Comparison of ENCODE assay signal across 30 mouse cellular contexts in genomic region chr4:45766774-45767173, GRCm38 (mm10). TPM values are rescaled to one million over a fixed set of nuclear protein-coding genes. Genes with fewer than 3 reads are reported as not detected.
DNase-seq lines count a peak whose midpoint lies in the region; ATAC-seq and TF ChIP-seq lines count a peak whose summit lies in the region.
"Had no signal": no experiment of that assay in that cellular context is flagged by ENCODE, and none has a peak within 500 bp of the region (broad histone marks: within the 10 kb centered on the region; RNA-seq: fewer than 3 reads in every experiment).

No protein-coding gene starts in this region.

- H3K36me3 ChIP-seq in heart, embryonic 13.5 days: no peaks in the 10 kb centered on the region
- no peaks in the 10 kb centered on the region for H3K36me3 ChIP-seq in kidney, postnatal 0 days (ENCODE audit: insufficient read depth, low read length)
- H3K36me3 ChIP-seq in midbrain, postnatal 0 days (ENCODE audit: insufficient read depth, low read length): no peaks in the 10 kb centered on the region
- H3K36me3 ChIP-seq in midbrain, embryonic 15.5 days (replicated peaks): no peaks in the 10 kb centered on the region
- H3K36me3 ChIP-seq: heart, embryonic 15.5 days; hindbrain, embryonic 10.5 days; limb, embryonic 10.5 days; midbrain, embryonic 12.5 days had no signal

- peaks cover 94% of the 10 kb centered on the region for H3K4me1 ChIP-seq in heart, embryonic 13.5 days
- H3K4me1 ChIP-seq in kidney, postnatal 0 days (replicated peaks; ENCODE audit: insufficient read depth, low read length): no peaks in the 10 kb centered on the region
- peaks cover 26% of the 10 kb centered on the region for H3K4me1 ChIP-seq in midbrain, postnatal 0 days (ENCODE audit: insufficient read depth, low read length)
- H3K4me1 ChIP-seq in midbrain, embryonic 15.5 days: peaks cover 75% of the 10 kb centered on the region

- no peak overlapping the region for H3K9ac ChIP-seq in heart, embryonic 13.5 days
- no peak overlapping the region for H3K9ac ChIP-seq in kidney, postnatal 0 days (ENCODE audit: low read depth, low read length)
- no peak overlapping the region for H3K9ac ChIP-seq in midbrain, postnatal 0 days (replicated peaks; ENCODE audit: low read length, poor library complexity, severe bottlenecking)
- H3K9ac ChIP-seq in midbrain, embryonic 15.5 days: no peak overlapping the region
- H3K9ac ChIP-seq: forebrain, embryonic 13.5 days; heart, embryonic 15.5 days had no signal

- TF ChIP-seq CTCF in kidney, postnatal 0 days (IDR thresholded peaks at IDR 0.05; ENCODE audit: low read depth): peak; percentile 37; the same call in 1 of the 2 replicates
- TF ChIP-seq CTCF in midbrain, postnatal 0 days (IDR thresholded peaks at IDR 0.05): peak; percentile 60

- WGBS in heart, embryonic 13.5 days: 43% methylated on average over 7 of the region's 7 CpGs
- 86% methylated on average over 7 of the region's 7 CpGs for WGBS in kidney, postnatal 0 days
- WGBS in midbrain, postnatal 0 days: 80% methylated on average over 7 of the region's 7 CpGs
- WGBS in midbrain, embryonic 15.5 days: 76% methylated on average over 7 of the region's 7 CpGs

- H3K9me3 ChIP-seq in heart, embryonic 13.5 days: no peaks in the 10 kb centered on the region
- H3K9me3 ChIP-seq in kidney, postnatal 0 days (replicated peaks; ENCODE audit: low read length): no peaks in the 10 kb centered on the region
- no peaks in the 10 kb centered on the region for H3K9me3 ChIP-seq in midbrain, postnatal 0 days (ENCODE audit: low read length)
- H3K9me3 ChIP-seq in midbrain, embryonic 15.5 days: no peaks in the 10 kb centered on the region
- H3K9me3 ChIP-seq: forebrain, embryonic 13.5 days; heart, embryonic 15.5 days; hindbrain, embryonic 10.5 days; limb, embryonic 10.5 days; midbrain, embryonic 12.5 days had no signal

- no peak overlapping the region for H3K4me3 ChIP-seq in heart, embryonic 13.5 days
- H3K4me3 ChIP-seq in kidney, postnatal 0 days (replicated peaks; ENCODE audit: low read depth, low read length): no peak overlapping the region
- H3K4me3 ChIP-seq in midbrain, postnatal 0 days (ENCODE audit: low read depth, low read length): no peak overlapping the region
- no peak overlapping the region for H3K4me3 ChIP-seq in midbrain, embryonic 15.5 days
- H3K4me3 ChIP-seq: forebrain, embryonic 13.5 days; heart, embryonic 15.5 days; layer of hippocampus, adult 2 months; midbrain, embryonic 12.5 days had no signal

- intact Hi-C loops in heart, postnatal 25 days (cut with DNase I): loop anchor here (5.0 kb wide), 1 partner anchor 219 kb away; no protein-coding TSS in a partner anchor

- H3K27ac ChIP-seq in heart, embryonic 13.5 days (replicated peaks): 0 out of 2 replicates have a peak overlapping the region, but pooled peaks have one; percentile 51
- no peak overlapping the region for H3K27ac ChIP-seq in kidney, postnatal 0 days
- no peak overlapping the region for H3K27ac ChIP-seq in midbrain, postnatal 0 days (ENCODE audit: low read depth, low read length)
- H3K27ac ChIP-seq in midbrain, embryonic 15.5 days: no peak overlapping the region
- H3K27ac ChIP-seq: hindbrain, embryonic 10.5 days; layer of hippocampus, adult 2 months had no signal

- ATAC-seq in heart, embryonic 13.5 days (ENCODE audit: extremely low read depth, insufficient number of reproducible peaks, low FRiP score, low TSS enrichment): no peak
- no peak for ATAC-seq in kidney, postnatal 0 days (replicated peaks; ENCODE audit: low FRiP score, low read depth)
- no peak for ATAC-seq in midbrain, postnatal 0 days (ENCODE audit: low FRiP score)
- ATAC-seq in midbrain, embryonic 15.5 days (replicated peaks): no peak
- ATAC-seq: activated CD4-positive, CD25-positive, alpha-beta regulatory T cell, adult 4 months had no signal

- H3K27me3 ChIP-seq in heart, embryonic 13.5 days (replicated peaks): peaks cover 42% of the 10 kb centered on the region
- H3K27me3 ChIP-seq in kidney, postnatal 0 days (ENCODE audit: insufficient read depth, low read length): no peaks in the 10 kb centered on the region
- H3K27me3 ChIP-seq in midbrain, postnatal 0 days (ENCODE audit: insufficient read depth, low read length): 0 out of 2 replicates have a peak, but pooled peaks cover 5% of the 10 kb centered on the region
- no peaks in the 10 kb centered on the region for H3K27me3 ChIP-seq in midbrain, embryonic 15.5 days (replicated peaks)
- H3K27me3 ChIP-seq: forebrain, embryonic 13.5 days had no signal

- no peak overlapping the region for H3K4me2 ChIP-seq in heart, embryonic 13.5 days
- no peak overlapping the region for H3K4me2 ChIP-seq in kidney, postnatal 0 days (ENCODE audit: low read length)
- no peak overlapping the region for H3K4me2 ChIP-seq in midbrain, postnatal 0 days (ENCODE audit: low read depth, low read length, poor library complexity, severe bottlenecking)
- H3K4me2 ChIP-seq in midbrain, embryonic 15.5 days: no peak overlapping the region
- H3K4me2 ChIP-seq: heart, embryonic 15.5 days had no signal

- DNase-seq in heart, postnatal 25 days (ENCODE audit: low spot score): no peak
- DNase-seq in kidney, postnatal 0 days (ENCODE audit: low spot score): no peak
- no peak for DNase-seq in kidney, postnatal 4 days
- DNase-seq in midbrain, postnatal 0 days (ENCODE audit: low spot score): no peak
- no peak for DNase-seq in testis, postnatal 14 days (ENCODE audit: low spot score)
- DNase-seq: adrenal gland, adult 8-10 months; B cell, adult 2 months; cerebellum, adult 18-20 months; cerebellum, postnatal 14 days; gastrocnemius, postnatal 10 days; kidney, adult 8-10 months; kidney, postnatal 14 days; right cerebral cortex, postnatal 14 days; spleen, adult 18-20 months; thymus, postnatal 14 days had no signal

RNA-seq across cellular contexts. Expression of gene Aldh1b1, which starts 32.0 kb away (rescaled TPM):
- 121 and 130 TPM in 2 replicates for polyA plus RNA-seq in heart, embryonic 13.5 days (2015; fragmentation: Nextera tagmentation; extraction: Ambion mirVana)
- total RNA-seq in heart, postnatal 25 days (2021): 10 to 100 TPM; 16.0 to 17.5 TPM
- polyA plus RNA-seq in kidney, postnatal 0 days (2015; fragmentation: Nextera tagmentation; extraction: Ambion mirVana): 9.7 and 12.1 TPM in 2 replicates
- 17.6 and 20.3 TPM in 2 replicates for total RNA-seq in midbrain, postnatal 0 days (2014; rRNA removed)
- polyA plus RNA-seq in midbrain, postnatal 0 days (2015; fragmentation: Nextera tagmentation; extraction: Ambion mirVana): 22.6 and 23.6 TPM in 2 replicates
- 22.5 and 23.3 TPM in 2 replicates for polyA plus RNA-seq in midbrain, embryonic 15.5 days (2015; fragmentation: Nextera tagmentation; extraction: Ambion mirVana)

RNA-seq across cellular contexts. Expression of gene Igfbpl1, which starts 59.9 kb away (rescaled TPM):
- polyA plus RNA-seq in heart, embryonic 13.5 days (2015; fragmentation: Nextera tagmentation; extraction: Ambion mirVana): 3.2 and 4.6 TPM in 2 replicates
- total RNA-seq in heart, postnatal 25 days (2021): 1 to 10 TPM in 1 of 2 experiments, under 1 TPM in 1; 0.83 to 1.6 TPM
- polyA plus RNA-seq in kidney, postnatal 0 days (2015; fragmentation: Nextera tagmentation; extraction: Ambion mirVana): 0.04 TPM in 1 of 2 replicates, not detected in the other
- 36.5 and 51.6 TPM in 2 replicates for total RNA-seq in midbrain, postnatal 0 days (2014; rRNA removed)
- polyA plus RNA-seq in midbrain, postnatal 0 days (2015; fragmentation: Nextera tagmentation; extraction: Ambion mirVana): 8.5 and 10.3 TPM in 2 replicates
- 57.0 and 65.1 TPM in 2 replicates for polyA plus RNA-seq in midbrain, embryonic 15.5 days (2015; fragmentation: Nextera tagmentation; extraction: Ambion mirVana)
- total RNA-seq: granulocyte monocyte progenitor cell, adult 5-6 weeks; liver, adult 2 months; megakaryocyte, adult 5-6 weeks; MEL had no signal
- polyA plus RNA-seq: activated CD4-positive, CD25-positive, alpha-beta regulatory T cell, adult 4 months; inflammation-experienced regulatory T-cells, adult 6 months; liver, adult 2 months; liver, embryonic 16.5 days had no signal
